Mouse (Mus musculus): ENCODE measurements at regions not wholly inside any gene's neighbourhood (a gene's known extent, or its start where the extent isn't known, plus 50 kb on each side); places are given as distances from the start of the nearest gene placed in this dataset.

- DNase-seq, result no peak
Measured at GRCm38 (mm10) chr11:17759224-17759623, 194.5 kb downstream of the Etaa1 start.

- DNase-seq, result peak; percentile 86
Measured at GRCm38 (mm10) chr11:17763411-17763810, 190.3 kb downstream of the Etaa1 start.

- peak; percentile 16 for DNase-seq
Measured at GRCm38 (mm10) chr11:17764146-17764545, 189.5 kb downstream of the Etaa1 start.

- peak; percentile 63 for DNase-seq
Measured at GRCm38 (mm10) chr11:17768345-17768759, 185.3 kb downstream of the Etaa1 start.

- DNase-seq, result no peak
Measured at GRCm38 (mm10) chr11:17768837-17769466, 184.7 kb downstream of the Etaa1 start.

- DNase-seq, result no peak
Measured at GRCm38 (mm10) chr11:17797632-17798031, 156.0 kb downstream of the Etaa1 start.

- no peak for DNase-seq
Measured at GRCm38 (mm10) chr11:17807851-17808250, 145.8 kb downstream of the Etaa1 start.

- no peak for DNase-seq
Measured at GRCm38 (mm10) chr11:17811829-17812559, 141.7 kb downstream of the Etaa1 start.

GRCm38 (mm10) chr11:17842642-17843041 is 111.0 kb downstream of the Etaa1 start:
- no peak for DNase-seq

GRCm38 (mm10) chr11:17852405-17852804 is 101.3 kb downstream of the Etaa1 start:
- peak; percentile 8 for DNase-seq

GRCm38 (mm10) chr11:17853246-17853804 is 100.3 kb downstream of the Etaa1 start:
- DNase-seq, result no peak

GRCm38 (mm10) chr11:17853832-17854231 is 99.8 kb downstream of the Etaa1 start:
- DNase-seq, result no peak

GRCm38 (mm10) chr11:17859364-17860131 is 94.1 kb downstream of the Etaa1 start:
- DNase-seq, result no peak

- no peak for DNase-seq
Measured at GRCm38 (mm10) chr11:17864833-17865397, 88.8 kb downstream of the Etaa1 start.

- DNase-seq, result no peak
Measured at GRCm38 (mm10) chr11:17870690-17871089, 83.0 kb downstream of the Etaa1 start.

GRCm38 (mm10) chr11:17871920-17872319 is 81.8 kb downstream of the Etaa1 start:
- no peak for DNase-seq

GRCm38 (mm10) chr11:17883276-17883675 is 70.4 kb downstream of the Etaa1 start:
- DNase-seq, result no peak
